Mouse (Mus musculus): Measurements from ENCODE around the gene Cacna1g. TPM values are rescaled to one million over a fixed set of nuclear protein-coding genes. Genes with fewer than 3 reads are reported as not detected.

Gene Cacna1g
- polyA plus RNA-seq, 1 experiment from 2014 or later: 38.2 TPM

DNA sequence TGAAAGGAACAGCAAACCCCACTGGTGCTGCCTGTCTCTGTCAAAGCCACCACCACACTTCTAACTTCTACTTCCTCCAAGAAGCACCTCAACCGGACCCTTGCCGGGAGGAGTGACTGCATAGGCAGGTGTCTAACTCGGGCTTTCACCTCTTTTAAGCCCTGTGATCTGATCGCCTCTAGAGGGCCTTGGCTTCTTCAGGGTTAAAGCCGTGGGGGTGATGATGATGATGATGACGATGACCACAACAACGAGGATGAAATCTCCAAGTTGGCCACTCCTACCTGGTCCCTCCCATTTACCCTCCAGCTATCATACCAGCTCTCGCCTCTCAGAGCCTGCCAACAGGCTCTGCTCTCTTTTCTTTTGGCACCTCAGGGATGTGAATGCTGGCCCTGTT lies 94.3 kb downstream of the Cacna1g start:
- Histone ChIP-seq H3K9ac (no peak overlapping the region), H3K27me3 (no peaks in the 10 kb centered on the region), H3K4me1 (no peaks in the 10 kb centered on the region), H3K36me3 (no peaks in the 10 kb centered on the region), H3K9me3 (no peaks in the 10 kb centered on the region), H3K4me3 (no peak overlapping the region), H3K4me2 (no peak overlapping the region), H3K27ac (no peak overlapping the region)
- WGBS: 63% methylated on average over 8 of the region's 8 CpGs
- ATAC-seq (ENCODE audit: insufficient number of reproducible peaks, insufficient read depth, low FRiP score, low TSS enrichment, low read depth): no peak

DNA sequence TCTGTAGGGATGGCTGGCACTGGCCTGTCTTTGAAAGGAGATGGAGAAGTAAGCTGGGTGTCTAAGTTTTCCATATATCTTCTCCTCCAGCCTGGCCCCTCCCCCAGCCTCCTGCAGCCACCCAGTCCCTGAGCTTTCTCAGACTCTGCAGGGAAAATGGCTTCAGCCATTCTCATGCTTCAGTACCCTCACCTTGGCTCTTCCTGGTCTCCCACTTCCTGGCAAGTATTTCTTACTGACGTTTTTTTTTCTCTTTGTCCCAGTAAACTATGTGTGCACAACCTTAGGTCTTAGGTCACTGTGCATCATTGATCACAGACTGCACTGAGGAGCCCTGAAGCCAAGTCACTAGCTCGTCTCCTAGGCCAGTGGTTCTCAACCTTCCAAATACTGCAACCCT lies 94.9 kb downstream of the Cacna1g start:
- H3K9ac ChIP-seq: no peak overlapping the region
- 27% methylated on average over 2 of the region's 2 CpGs for WGBS
- no peaks in the 10 kb centered on the region for H3K9me3 ChIP-seq
- no peaks in the 10 kb centered on the region for H3K36me3 ChIP-seq
- H3K27me3 ChIP-seq: no peaks in the 10 kb centered on the region
- H3K4me1 ChIP-seq: no peaks in the 10 kb centered on the region
- H3K27ac ChIP-seq: no peak overlapping the region
- no peak overlapping the region for H3K4me3 ChIP-seq
- ATAC-seq (ENCODE audit: insufficient number of reproducible peaks, insufficient read depth, low FRiP score, low TSS enrichment, low read depth): no peak
- no peak overlapping the region for H3K4me2 ChIP-seq

DNA sequence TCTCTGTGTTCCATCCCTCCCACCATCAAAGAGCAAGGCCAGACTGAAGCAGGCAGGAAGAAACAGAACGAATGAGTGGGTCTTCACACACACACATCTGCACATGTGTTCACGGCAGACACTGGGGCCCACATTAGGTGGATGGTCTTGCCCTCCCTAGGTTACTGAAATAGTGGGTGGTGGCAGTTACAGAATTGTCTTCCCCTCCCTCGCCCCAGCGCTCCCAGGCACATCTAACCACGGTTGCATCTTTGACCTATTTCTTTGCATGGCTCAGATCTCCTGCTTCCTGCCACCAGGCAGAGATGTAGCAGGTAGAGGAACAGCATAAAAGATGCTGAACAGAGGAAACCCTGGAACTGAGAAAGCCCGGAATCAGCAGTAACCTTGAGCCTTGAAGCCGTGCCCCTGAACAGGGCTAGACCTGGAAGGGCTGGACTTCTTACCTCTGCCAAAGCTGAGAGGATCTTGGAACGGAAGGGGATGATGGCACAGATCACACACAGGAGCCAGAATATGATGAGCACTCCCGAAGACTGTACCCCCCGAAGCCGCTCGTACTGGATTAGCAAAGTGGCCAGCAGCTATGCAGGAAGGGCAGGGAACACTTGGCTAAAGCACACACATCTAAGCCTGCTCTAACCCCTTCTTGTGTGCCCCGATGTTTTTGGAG lies 99.6 kb downstream of the Cacna1g start:
- 88% methylated on average over 13 of the region's 13 CpGs for WGBS

DNA sequence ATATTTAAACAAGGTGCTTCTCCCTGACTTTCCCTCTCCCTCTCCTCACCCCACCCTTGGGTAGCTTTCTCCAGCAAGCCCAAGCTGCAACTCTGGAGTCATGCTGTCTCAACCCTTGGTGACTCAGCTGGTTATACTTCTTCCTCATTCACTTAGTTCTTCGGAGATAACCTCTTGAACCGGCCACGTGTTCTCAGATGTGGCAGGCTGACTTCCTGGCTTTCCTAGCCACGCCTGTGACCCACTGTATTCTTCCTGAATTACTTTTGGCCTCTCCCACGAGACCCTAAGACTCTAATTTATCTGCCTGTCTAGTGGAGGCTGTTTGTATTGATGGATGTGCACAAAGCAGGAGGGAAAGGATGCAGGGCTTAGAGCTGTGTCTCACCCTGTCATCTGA lies 103.2 kb downstream of the Cacna1g start:
- WGBS: 49% methylated on average over 5 of the region's 5 CpGs
- Histone ChIP-seq H3K4me1 (no peaks in the 10 kb centered on the region), H3K4me2 (no peak overlapping the region), H3K9me3 (no peaks in the 10 kb centered on the region), H3K9ac (no peak overlapping the region), H3K4me3 (no peak overlapping the region), H3K27me3 (peaks cover 14% of the 10 kb centered on the region; the same call in 1 of the 2 replicates), H3K36me3 (no peaks in the 10 kb centered on the region), H3K27ac (no peak overlapping the region)
- ATAC-seq (ENCODE audit: insufficient number of reproducible peaks, insufficient read depth, low FRiP score, low TSS enrichment, low read depth): no peak

More for the DNA sequence above, 99.6 kb downstream of the Cacna1g start:
- no peak for ATAC-seq (ENCODE audit: insufficient number of reproducible peaks, insufficient read depth, low FRiP score, low TSS enrichment, low read depth)
- Histone ChIP-seq H3K27ac (no peak overlapping the region), H3K9me3 (no peaks in the 10 kb centered on the region), H3K36me3 (no peaks in the 10 kb centered on the region), H3K4me2 (no peak overlapping the region), H3K9ac (no peak overlapping the region), H3K27me3 (peaks cover 14% of the 10 kb centered on the region; the same call in 1 of the 2 replicates), H3K4me3 (no peak overlapping the region), H3K4me1 (no peaks in the 10 kb centered on the region)

DNA sequence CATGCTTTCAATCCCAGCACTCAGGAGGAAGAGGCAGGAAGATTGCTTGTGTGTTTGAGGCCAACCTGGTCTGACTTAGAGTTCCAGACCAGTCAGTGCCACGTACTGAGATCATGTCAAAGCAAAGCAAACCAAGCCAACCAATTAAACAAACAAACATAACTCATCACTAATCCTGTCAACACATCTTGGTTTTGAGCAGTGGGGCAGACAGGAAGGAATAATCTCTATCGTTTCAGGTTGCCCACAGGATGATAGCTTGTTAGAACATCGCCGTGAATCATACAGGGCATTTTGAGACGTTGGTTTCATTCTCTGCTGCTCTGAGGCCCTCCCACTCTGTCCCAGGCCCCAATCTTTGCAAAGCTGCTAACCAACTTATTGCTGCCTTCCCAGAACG lies 104.0 kb downstream of the Cacna1g start:
- 80% methylated on average over 6 of the region's 6 CpGs for WGBS
- Histone ChIP-seq H3K4me3 (no peak overlapping the region), H3K9me3 (no peaks in the 10 kb centered on the region), H3K4me1 (no peaks in the 10 kb centered on the region), H3K36me3 (no peaks in the 10 kb centered on the region), H3K9ac (no peak overlapping the region), H3K27ac (no peak overlapping the region), H3K4me2 (no peak overlapping the region), H3K27me3 (peaks cover 14% of the 10 kb centered on the region; the same call in 1 of the 2 replicates)
- no peak for ATAC-seq (ENCODE audit: insufficient number of reproducible peaks, insufficient read depth, low FRiP score, low TSS enrichment, low read depth)

DNA sequence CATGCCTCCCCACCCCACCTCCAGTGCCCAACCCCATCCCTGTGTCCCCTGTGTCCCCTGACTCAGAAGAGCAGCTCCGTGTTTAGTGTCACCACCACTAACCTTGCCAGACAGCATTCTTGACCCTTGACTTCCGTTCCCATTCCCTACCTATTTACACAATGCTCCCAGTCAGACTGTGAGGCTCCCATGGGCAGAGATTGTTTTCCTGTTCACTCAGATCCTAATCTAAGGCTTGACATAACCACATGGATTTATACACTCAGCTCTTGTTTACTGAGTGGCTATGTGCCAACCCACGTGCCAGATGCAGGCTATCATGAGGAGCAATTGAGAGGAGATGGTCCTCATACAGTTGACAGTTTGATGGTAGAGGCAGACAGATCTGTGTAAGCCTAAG lies 108.7 kb downstream of the Cacna1g start:
- ATAC-seq (ENCODE audit: insufficient number of reproducible peaks, insufficient read depth, low FRiP score, low TSS enrichment, low read depth): no peak
- H3K27me3 ChIP-seq: no peaks in the 10 kb centered on the region
- no peaks in the 10 kb centered on the region for H3K36me3 ChIP-seq
- 58% methylated on average over 3 of the region's 3 CpGs for WGBS
- H3K4me1 ChIP-seq: 0 out of 2 replicates have a peak, but pooled peaks cover 9% of the 10 kb centered on the region
- H3K9ac ChIP-seq: no peak overlapping the region
- no peaks in the 10 kb centered on the region for H3K9me3 ChIP-seq
- H3K4me2 ChIP-seq: no peak overlapping the region
- H3K27ac ChIP-seq: no peak overlapping the region
- no peak overlapping the region for H3K4me3 ChIP-seq

DNA sequence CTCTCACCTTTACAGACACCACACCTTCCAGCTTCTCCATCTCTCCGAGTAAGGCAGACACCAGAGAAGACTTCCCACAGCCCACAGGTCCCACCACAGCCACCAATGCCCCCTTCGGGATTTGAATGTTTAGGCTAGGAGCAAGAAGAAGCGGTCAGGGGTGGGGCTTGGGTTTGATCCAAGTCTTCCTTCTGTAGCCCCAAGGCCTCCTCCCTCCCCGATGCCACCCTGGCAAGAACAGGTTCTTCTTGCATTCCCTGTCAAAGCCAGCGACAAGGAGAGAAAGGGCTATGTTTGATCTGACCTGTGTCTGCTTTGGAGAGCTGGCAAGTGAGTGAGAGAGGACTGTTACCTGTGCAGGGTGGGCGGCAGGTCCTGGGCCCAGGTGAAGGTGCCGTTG lies 110.3 kb downstream of the Cacna1g start:
- H3K9me3 ChIP-seq: no peaks in the 10 kb centered on the region
- no peak for ATAC-seq (ENCODE audit: insufficient number of reproducible peaks, insufficient read depth, low FRiP score, low TSS enrichment, low read depth)
- no peaks in the 10 kb centered on the region for H3K27me3 ChIP-seq

DNA sequence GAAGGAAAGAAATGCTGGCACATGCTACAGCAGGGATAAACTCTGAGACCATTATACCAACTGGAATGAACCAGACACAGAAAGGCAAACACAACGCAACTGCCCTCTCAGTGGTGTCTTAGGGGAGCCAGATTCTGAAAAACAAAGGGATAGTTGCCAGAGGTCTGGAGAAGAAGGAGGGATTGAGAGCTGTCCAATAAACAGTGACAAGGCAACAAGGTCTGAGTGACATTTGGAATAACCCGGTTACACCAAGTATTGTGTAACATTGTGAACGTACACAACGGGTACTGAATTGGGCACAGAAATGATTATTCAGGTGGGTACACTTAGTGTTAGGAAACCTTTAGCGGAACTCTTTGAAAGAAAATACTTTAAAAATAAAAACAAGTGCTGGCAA lies 111.9 kb downstream of the Cacna1g start:
- Histone ChIP-seq H3K4me2 (no peak overlapping the region), H3K4me3 (no peak overlapping the region), H3K36me3 (no peaks in the 10 kb centered on the region), H3K9me3 (no peaks in the 10 kb centered on the region), H3K4me1 (0 out of 2 replicates have a peak, but pooled peaks cover 9% of the 10 kb centered on the region), H3K27me3 (no peaks in the 10 kb centered on the region), H3K9ac (no peak overlapping the region), H3K27ac (no peak overlapping the region)
- WGBS: 92% methylated on average over 5 of the region's 5 CpGs
- ATAC-seq (ENCODE audit: insufficient number of reproducible peaks, insufficient read depth, low FRiP score, low TSS enrichment, low read depth): no peak

More for the DNA sequence above, 110.3 kb downstream of the Cacna1g start:
- Histone ChIP-seq H3K27ac (no peak overlapping the region), H3K4me3 (no peak overlapping the region), H3K9ac (no peak overlapping the region), H3K4me2 (no peak overlapping the region), H3K4me1 (0 out of 2 replicates have a peak, but pooled peaks cover 9% of the 10 kb centered on the region), H3K36me3 (no peaks in the 10 kb centered on the region)
- WGBS: 69% methylated on average over 7 of the region's 7 CpGs

DNA sequence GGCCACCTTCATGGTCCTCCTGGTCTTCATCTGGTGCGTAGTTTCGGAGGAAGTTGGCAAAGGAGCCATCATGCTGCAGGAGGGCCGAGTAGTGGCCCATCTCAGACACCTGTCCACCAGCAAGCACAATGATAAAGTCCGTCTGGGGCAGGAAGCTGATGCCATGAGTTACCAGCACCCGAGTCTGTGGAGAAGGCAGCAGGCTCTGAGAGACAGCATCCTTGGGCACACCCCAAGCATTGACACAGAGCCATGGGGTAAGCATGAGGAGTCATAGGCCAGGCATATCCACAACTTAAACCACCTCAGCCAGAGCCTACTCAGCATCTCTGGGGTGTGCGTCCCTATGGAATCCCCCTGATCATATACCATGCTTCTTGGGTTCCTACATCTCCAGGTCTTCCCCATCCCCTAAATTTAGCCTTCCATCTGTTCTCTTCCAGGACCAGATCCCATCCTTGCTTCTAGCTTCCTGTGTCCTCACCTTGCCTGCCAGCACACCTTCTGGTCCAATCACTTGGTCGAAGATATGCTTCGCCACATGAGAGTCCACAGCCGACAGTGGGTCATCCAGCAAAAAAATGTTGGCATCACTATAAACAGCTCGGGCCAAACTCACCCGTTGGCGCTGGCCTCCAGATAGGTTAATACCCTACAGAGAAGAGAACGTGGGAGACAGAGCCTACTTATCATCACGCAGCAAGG lies 112.7 kb downstream of the Cacna1g start:
- no peaks in the 10 kb centered on the region for H3K9me3 ChIP-seq
- H3K27ac ChIP-seq: no peak overlapping the region
- no peak overlapping the region for H3K4me3 ChIP-seq
- H3K4me1 ChIP-seq: 0 out of 2 replicates have a peak, but pooled peaks cover 9% of the 10 kb centered on the region
- WGBS: 90% methylated on average over 14 of the region's 14 CpGs
- no peak overlapping the region for H3K9ac ChIP-seq
- H3K4me2 ChIP-seq: no peak overlapping the region
- no peak for ATAC-seq (ENCODE audit: insufficient number of reproducible peaks, insufficient read depth, low FRiP score, low TSS enrichment, low read depth)
- H3K27me3 ChIP-seq: 0 out of 2 replicates have a peak, but pooled peaks cover 4% of the 10 kb centered on the region
- no peaks in the 10 kb centered on the region for H3K36me3 ChIP-seq

DNA sequence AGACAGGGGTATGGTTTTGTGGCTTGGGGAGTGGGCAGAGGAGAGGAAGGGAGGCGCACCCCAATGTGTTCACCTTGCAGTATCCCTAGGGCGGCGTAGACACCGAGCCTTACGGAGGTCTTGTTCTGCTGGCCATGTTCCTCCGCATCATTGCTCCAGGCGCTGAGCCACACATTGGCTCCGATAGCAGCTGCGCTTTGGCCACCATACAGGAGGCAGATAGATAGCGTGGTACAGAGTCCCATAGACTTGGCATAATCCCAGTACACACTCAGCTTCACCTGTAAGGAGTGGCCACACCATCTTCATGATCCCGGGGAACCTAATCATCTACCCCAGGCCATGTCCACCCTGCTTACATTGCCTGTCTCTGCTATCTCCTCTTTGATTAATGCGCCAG lies 114.8 kb downstream of the Cacna1g start:
- no peak overlapping the region for H3K4me2 ChIP-seq
- no peaks in the 10 kb centered on the region for H3K9me3 ChIP-seq
- H3K4me1 ChIP-seq: 0 out of 2 replicates have a peak, but pooled peaks cover 9% of the 10 kb centered on the region
- H3K27ac ChIP-seq: no peak overlapping the region
- H3K27me3 ChIP-seq: 0 out of 2 replicates have a peak, but pooled peaks cover 4% of the 10 kb centered on the region
- WGBS: 97% methylated on average over 12 of the region's 12 CpGs
- no peak for ATAC-seq (ENCODE audit: insufficient number of reproducible peaks, insufficient read depth, low FRiP score, low TSS enrichment, low read depth)
- no peak overlapping the region for H3K9ac ChIP-seq
- no peak overlapping the region for H3K4me3 ChIP-seq
- H3K36me3 ChIP-seq: no peaks in the 10 kb centered on the region

Data from embryonic facial prominence, embryonic 13.5 days (tissue).